Mouse (Mus musculus) hematopoietic stem cell, adult 5-6 weeks (primary cell): Measurements from ENCODE around the gene Rnaseh1. TPM values are rescaled to one million over a fixed set of nuclear protein-coding genes. Genes with fewer than 3 reads are reported as not detected.

Source experiments
- ATAC-seq, 2 experiments: fragments of 125-278 bp in 1 of 2; replicated peaks in 1 of 2; 2 replicates each; pipeline ENCODE4 v1.8.0; 2016 to 2017; ENCODE audit warnings: inconsistent platforms in 2 of 2, mild to moderate bottlenecking in 2 of 2, moderate number of reproducible peaks in 2 of 2, low read depth in 1 of 2, moderate TSS enrichment in 1 of 2; ENCODE audit not compliant: low FRiP score in 2 of 2, poor library complexity in 2 of 2, severe bottlenecking in 2 of 2, insufficient read depth in 1 of 2, low TSS enrichment in 1 of 2
- total RNA-seq: library from RNA; stranded (forward); fragments of 172-1452, 232-1000 nt; gene quantifications from 2 replicates; pipeline ENCODE4 v1.2.3, GENCODE M21; 2017

Rnaseh1 gene
- 25.5 and 26.0 TPM in 2 replicates for total RNA-seq

GRCm38 (mm10) chr12:28649141-28650110, at the start of gene Rnaseh1:
Rnaseh1 (plus strand) TSS chr12:28649602.
- peak; percentile 95 to 98 for ATAC-seq

DNA sequence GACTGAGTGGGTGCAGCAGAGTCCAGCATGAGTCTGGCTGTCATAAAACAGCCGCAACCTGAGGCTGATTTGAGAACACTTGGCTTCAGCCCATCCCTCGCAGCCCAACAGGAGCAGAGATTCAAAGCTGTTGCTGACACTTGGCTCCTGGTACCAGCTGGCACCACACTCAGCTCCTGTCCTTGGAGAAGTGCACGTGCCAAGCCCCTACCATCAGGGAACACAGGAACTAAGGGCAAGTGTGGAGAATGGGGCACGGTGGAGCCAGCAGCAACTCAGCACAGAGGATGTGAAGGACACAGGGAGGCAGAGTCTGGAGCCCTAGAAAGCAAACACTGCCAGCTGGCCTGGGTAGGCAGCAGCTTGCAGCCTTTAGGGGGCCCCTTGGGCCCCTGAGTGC, 47.1 kb upstream of the Rnaseh1 start:
- ATAC-seq, result no peak; a peak in 1 of 4 replicates

DNA sequence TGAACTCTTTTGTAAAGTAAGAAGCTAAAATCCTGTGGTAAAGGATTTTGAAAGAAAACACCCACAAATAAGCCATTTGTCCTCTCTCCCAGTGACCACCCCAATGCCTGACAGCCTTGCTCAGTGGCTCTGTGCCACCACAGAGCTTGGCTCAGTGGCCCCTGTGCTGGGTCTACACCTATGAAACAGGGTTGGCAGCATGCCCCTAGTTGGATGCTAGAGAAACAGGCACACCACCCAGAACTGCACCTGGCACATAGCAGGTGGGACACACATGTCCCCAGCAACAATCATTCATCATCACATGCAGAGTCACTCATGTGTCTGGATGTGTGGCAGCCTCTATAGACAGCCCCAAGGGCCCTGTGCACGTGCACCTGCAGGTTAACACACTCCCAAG, 45.9 kb upstream of the Rnaseh1 start:
- ATAC-seq, result no peak

DNA sequence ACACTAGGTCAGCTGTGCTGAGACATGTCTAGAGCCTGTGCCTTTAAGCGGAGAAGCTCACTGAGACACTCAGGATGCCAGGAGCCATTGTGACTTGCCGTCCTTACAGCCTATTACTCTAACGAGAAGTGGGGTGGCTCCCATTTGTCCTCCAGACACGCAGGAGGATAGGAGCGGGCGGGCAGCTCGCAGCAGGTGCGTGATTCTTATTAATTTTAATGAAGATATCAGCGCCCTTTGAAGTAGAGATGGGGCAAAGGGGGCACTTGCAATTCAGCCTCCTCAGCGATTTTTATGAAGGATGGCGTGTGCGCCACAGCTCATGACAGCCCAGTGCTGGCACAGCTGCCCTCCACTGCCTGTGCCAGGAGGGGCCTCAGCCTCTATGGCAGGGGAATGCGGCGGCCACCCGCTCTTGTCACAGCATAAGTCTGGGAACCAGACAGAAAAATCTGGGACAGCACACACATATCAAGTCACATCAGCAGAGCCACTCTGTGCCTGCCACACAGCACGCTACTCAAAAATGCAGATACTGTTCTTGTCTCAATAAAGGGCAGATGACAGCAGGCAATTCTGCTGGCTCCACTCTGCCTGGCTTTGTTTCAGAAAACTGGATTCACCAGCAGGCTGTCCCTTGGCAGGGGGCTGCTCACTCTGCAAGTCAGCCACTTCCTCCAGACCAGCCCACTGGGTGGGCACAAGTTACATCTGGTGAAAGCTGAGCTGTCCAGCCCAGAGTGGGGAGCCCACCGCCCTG, 41.7 kb upstream of the Rnaseh1 start:
- no peak for ATAC-seq

GRCm38 (mm10) chr12:28612391-28612790, 37.0 kb upstream of the Rnaseh1 start:
- no peak for ATAC-seq

GRCm38 (mm10) chr12:28614401-28614800, 35.0 kb upstream of the Rnaseh1 start:
- no peak for ATAC-seq

GRCm38 (mm10) chr12:28617297-28617696, 32.1 kb upstream of the Rnaseh1 start:
- ATAC-seq, result no peak

DNA sequence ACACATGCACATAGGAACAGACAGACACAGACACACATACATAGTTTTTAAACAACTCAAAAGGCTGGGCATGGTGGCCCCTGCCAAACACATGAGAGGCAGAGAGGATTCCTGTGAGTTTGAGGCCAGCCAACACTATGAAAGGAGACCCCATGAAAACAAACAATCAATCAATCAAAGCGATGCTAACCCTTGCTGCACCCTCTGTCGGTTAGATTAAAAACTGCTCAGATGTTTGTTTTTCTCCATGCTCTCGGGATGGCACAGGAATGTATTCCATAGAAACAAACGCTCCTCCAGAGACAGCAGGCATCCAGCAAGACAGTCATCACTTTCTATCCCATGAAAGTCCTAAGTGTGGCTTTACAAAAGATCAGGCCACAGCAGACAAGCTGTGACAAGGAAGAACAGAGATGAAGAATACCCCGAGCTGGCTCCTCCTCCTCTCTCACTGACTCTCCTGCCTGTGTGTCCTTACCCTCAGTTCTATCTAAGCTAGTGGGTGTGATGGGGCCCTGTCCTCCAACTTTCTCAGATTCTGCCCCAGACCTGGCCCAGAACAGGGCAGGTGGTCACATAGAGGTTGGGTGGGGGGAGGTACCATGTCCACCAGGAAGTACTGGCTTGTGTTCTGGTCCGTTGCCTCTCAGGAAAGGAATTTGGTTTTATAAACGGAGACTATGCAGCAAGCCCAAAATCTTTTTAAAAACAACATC, 27.8 kb upstream of the Rnaseh1 start:
- ATAC-seq, result 0 out of 4 replicates have a peak, but pooled peaks of 1 of the 2 experiments have one; percentile 9

DNA sequence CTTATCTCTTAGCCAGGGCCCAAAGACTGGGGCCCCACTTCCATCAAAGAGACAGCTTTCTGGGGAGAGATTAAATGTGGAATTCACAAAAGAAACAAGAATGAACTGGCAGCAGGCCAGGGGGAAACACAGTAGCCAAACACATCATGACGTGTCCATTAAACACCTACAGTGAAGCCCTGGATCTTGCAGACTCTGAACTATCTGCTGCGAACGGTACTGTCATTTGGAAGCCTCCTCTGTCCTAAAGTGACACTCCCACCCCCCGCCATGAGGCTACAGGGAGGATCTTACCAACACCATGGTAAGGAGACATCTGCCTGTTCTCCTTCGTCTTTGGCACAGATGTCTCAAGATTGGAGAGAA, 27.3 kb upstream of the Rnaseh1 start:
- no peak for ATAC-seq

DNA sequence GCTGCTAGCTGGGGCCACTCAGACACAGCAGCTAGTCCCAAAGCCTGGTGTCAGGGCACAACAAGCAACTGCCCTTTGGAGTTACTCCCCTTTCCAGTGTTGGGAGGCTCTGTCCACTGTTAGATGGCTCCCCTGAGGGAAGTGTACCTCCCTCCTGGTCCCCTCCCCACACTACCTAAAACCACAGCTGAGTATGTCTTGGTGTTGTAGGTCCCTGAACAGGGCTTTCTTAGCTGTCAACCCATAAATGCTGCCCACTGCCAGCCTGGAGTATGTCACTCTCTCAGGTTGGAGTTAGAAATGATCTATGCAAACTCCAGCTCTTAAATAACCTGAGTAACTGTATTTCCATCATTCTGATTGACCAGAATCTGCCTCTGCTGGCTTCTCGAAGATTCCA, 26.8 kb upstream of the Rnaseh1 start:
- ATAC-seq, result no peak

DNA sequence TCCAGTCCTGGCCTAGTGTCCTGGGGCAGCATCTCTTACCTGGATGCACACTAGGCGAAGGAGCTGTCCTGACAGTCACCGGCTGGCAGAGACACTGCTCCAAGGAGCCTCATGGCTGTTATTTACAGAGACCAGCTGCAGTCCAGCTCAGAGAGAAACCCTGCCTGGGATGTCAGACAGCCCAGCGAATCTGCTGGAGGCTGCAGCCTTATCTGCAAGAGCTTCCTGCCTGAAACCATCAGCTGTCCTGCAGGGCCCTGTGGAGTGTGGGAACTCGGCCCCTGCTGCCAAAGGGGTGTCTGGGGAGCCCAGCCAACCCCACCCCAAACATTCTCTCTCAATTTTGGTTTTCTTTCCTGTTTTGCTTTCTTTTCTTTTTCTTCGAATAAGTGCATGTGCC, 26.2 kb upstream of the Rnaseh1 start, which contains the start of gene Colec11:
Gene Colec11 (minus strand): TSS at position 183 of the 400 bp plus-strand sequence.
- ATAC-seq, result no peak

DNA sequence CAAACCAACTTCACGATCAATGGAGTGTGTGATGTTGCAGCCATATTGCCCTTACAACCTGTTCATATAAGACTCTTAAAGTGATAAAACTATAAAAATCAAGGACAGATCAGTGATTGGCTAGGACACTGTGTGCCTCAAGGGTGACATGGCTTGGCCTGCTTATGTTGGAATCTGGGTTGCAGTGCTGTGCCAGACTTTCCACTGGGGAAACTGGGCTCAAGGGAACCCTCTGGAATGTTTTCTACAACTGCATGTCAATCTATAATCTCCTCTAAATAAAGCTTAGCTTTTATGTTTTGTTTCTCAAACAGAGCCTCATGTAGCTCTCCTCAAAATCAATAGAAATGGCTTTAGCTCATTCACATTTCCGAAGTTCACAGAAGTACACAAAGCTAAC, 25.2 kb upstream of the Rnaseh1 start:
- ATAC-seq, result no peak

DNA sequence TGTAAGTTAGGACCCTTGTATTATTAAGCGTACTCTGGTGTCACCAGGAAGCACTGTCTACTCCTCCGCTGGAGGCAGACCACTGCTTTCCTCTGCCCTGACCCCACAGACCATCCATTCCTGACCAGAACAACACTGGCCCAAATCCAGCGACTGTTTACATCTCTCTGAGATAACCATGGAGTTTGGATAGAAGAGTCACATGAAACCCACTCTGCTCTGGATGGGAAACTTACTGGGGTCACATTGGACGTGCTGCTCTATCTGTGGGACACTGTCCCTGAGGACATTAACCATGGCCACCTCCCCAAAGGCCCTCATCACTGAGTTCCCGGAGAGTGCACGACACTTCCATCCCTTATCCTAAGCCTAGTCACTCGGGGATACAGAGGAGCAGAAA, 24.0 kb upstream of the Rnaseh1 start:
- no peak for ATAC-seq

DNA sequence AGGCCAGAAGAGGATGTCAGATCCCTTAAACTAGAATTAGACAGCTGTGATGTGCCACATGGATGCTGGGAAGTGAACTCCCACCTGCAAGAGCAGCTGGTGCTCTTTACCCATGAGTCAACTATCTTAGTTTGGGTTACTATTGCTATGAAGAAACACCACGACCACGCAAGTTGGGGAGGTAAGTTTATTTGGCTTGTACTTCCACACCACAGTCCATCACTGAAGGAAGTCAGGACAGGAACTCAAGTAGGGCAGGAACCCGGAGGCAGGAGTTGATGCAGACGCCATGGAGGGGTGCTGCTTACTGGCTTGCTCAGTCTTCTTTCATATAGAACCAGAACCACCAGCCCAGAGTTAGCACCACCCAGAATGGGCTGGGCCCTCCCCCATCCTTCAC, 22.3 kb upstream of the Rnaseh1 start:
- ATAC-seq, result no peak

DNA sequence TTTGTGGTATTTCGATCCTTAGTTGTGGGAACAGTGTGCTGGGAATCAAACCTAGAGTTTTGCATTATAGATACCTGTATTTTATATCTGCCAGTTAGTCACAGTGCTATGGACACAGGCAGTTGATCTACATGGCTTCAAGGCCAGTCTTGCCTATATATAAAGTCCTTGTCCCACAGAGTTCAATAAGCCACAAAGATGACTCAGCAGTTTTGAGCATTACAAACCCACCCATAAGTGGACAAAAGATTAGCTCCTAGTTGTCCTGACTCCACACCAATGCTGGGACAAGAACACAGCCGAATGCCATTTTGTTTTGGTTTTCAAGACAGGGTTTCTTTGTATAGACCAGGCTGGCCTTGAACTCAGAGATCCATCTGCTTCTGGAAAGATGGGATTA, 21.0 kb upstream of the Rnaseh1 start:
- ATAC-seq, result no peak

DNA sequence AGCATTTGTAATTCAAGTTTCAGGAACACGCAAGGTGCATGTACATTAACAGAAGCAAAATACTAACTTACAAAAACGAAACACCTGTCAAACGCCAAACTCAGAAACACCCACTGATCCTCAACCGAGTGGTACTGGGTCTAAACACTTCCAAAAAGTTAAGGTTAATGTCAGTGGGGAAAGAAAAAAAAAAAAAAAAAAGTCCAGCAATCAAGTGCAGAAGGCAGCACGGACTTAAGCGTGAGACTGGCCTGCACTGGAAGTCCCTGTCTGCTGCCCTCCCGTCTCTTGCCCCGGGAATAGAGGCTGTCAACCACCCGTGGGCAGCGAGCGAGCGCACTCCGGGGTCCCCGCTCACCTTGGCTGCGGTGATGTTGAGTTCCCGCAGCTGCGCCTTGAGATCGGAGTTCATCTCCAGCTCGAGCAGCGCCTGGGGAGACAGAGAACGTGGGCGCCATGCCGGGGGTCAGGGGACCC, 14.3 kb upstream of the Rnaseh1 start:
- ATAC-seq, result peak in 1 of 2 experiments; percentile 25; a peak in 1 of 4 replicates
